Mouse (Mus musculus) olfactory bulb, adult 2 months (tissue): ENCODE results near the gene Olfr1109.

Experiments
- CTCF ChIP-seq: fragments of 200-500 bp; IDR thresholded peaks from 2 replicates; pipeline ENCODE4 v1.5.1; 2012; ENCODE audit warnings: low read depth, mild to moderate bottlenecking, low read length, moderate library complexity; ENCODE audit not compliant: insufficient read depth
- POLR2A ChIP-seq: fragments of 200-500 bp; IDR thresholded peaks from 2 replicates; pipeline ENCODE4 v1.6.1; 2012; ENCODE audit warnings: mild to moderate bottlenecking, low read depth, low read length, moderate library complexity; ENCODE audit not compliant: insufficient read depth

DNA sequence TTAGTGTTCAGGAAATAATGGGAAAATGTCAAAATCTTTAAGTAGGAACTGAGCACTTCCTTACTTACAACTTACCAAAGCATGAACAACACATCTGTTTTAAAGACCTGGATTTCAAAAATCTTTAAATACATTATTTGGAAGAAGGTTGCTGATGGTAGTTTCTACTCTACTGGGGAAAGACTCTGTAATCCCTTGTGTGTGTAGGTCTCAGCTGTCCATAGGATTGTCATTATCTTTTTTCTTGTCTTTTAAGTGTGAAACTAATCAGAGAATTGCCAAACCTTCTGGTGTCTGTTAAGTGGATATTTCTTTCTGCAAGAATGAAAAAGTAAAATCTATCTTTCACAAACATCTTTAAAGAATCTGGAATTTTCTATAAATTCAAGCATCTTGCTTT lies 18.7 kb upstream of the Olfr1109 start, which contains the start of gene Olfr259:
- TF ChIP-seq POLR2A (no peak), CTCF (no peak)
